Mouse (Mus musculus): ENCODE measurements at regions not wholly inside any gene's neighbourhood (a gene's known extent, or its start where the extent isn't known, plus 50 kb on each side); places are given as distances from the start of the nearest gene placed in this dataset.

- no peak for ATAC-seq
Measured at GRCm38 (mm10) chr3:52754978-52755377, 262.1 kb downstream of the Cog6 start.

GRCm38 (mm10) chr3:52754401-52754800 lies 262.6 kb downstream of the Cog6 start:
- ATAC-seq, result no peak

GRCm38 (mm10) chr3:52746917-52747316 lies 270.1 kb downstream of the Cog6 start:
- ATAC-seq, result no peak

GRCm38 (mm10) chr3:52744334-52744733 lies 272.7 kb downstream of the Cog6 start:
- ATAC-seq, result no peak

- no peak for ATAC-seq
Measured at GRCm38 (mm10) chr3:52740466-52741026, 276.5 kb downstream of the Cog6 start.

- no peak for ATAC-seq
Measured at GRCm38 (mm10) chr3:52739526-52739925, 277.5 kb downstream of the Cog6 start.

- no peak for ATAC-seq
Measured at GRCm38 (mm10) chr3:52738386-52738785, 278.7 kb downstream of the Cog6 start.

- ATAC-seq, result no peak
Measured at GRCm38 (mm10) chr3:52735939-52736338, 281.1 kb downstream of the Cog6 start.

GRCm38 (mm10) chr3:52731941-52732340 lies 285.1 kb downstream of the Cog6 start:
- ATAC-seq, result peak; percentile 49

GRCm38 (mm10) chr3:52731491-52731890 lies 285.5 kb downstream of the Cog6 start:
- ATAC-seq, result no peak

GRCm38 (mm10) chr3:52729731-52730130 lies 287.3 kb downstream of the Cog6 start:
- no peak for ATAC-seq

- ATAC-seq, result no peak
Measured at GRCm38 (mm10) chr3:52728860-52729259, 288.2 kb downstream of the Cog6 start.

- no peak for ATAC-seq
Measured at GRCm38 (mm10) chr3:52728426-52728825, 288.6 kb downstream of the Cog6 start.

GRCm38 (mm10) chr3:52724354-52724753 lies 292.7 kb downstream of the Cog6 start:
- no peak for ATAC-seq

- ATAC-seq, result no peak
Measured at GRCm38 (mm10) chr3:52722946-52723345, 294.1 kb downstream of the Cog6 start.

GRCm38 (mm10) chr3:52719181-52719580 lies 297.9 kb downstream of the Cog6 start:
- no peak for ATAC-seq

GRCm38 (mm10) chr3:52717324-52717723 lies 299.7 kb downstream of the Cog6 start:
- no peak for ATAC-seq

- no peak for ATAC-seq
Measured at GRCm38 (mm10) chr3:52712151-52712550, 304.9 kb downstream of the Cog6 start.

GRCm38 (mm10) chr3:52711133-52711532 lies 305.9 kb downstream of the Cog6 start:
- no peak for ATAC-seq

GRCm38 (mm10) chr3:52708746-52709145 lies 308.3 kb downstream of the Cog6 start:
- ATAC-seq, result no peak

GRCm38 (mm10) chr3:52708301-52708700 lies 308.7 kb downstream of the Cog6 start:
- ATAC-seq, result no peak

GRCm38 (mm10) chr3:52706626-52707025 lies 310.4 kb downstream of the Cog6 start:
- ATAC-seq, result peak; percentile 14

GRCm38 (mm10) chr3:52703751-52704150 lies 313.3 kb downstream of the Cog6 start:
- no peak for ATAC-seq

- no peak for ATAC-seq
Measured at GRCm38 (mm10) chr3:52702962-52703361, 314.1 kb downstream of the Cog6 start.

GRCm38 (mm10) chr3:52701601-52702000 lies 315.4 kb downstream of the Cog6 start:
- peak; percentile 66 for ATAC-seq

Data from activated CD4-positive, CD25-positive, alpha-beta regulatory T cell, adult 4 months (primary cell).